Mouse (Mus musculus) C2C12 (cell line): ENCODE results near the gene Kif24. TPM values are rescaled to one million over a fixed set of nuclear protein-coding genes. Genes with fewer than 3 reads are reported as not detected.

ENCODE experiments used
- H3K27me3 ChIP-seq: one replicate; pipeline ENCODE4 v1.6.1; 2011; ENCODE audit not compliant: control insufficient read depth, insufficient read depth, insufficient read length
- H3K36me3 ChIP-seq: one replicate; pipeline ENCODE4 v1.6.1; 2011; ENCODE audit not compliant: control insufficient read depth, insufficient read depth
- H3K4me3 ChIP-seq: one replicate; pipeline ENCODE4 v1.5.1; 2011; ENCODE audit warnings: mild to moderate bottlenecking, control low read depth; ENCODE audit not compliant: poor library complexity, insufficient read depth, severe bottlenecking
- H3K79me2 ChIP-seq: one replicate; pipeline ENCODE4 v1.6.1; 2011; ENCODE audit not compliant: control insufficient read depth, insufficient read depth
- H3K79me3 ChIP-seq: one replicate; pipeline ENCODE4 v1.6.1; 2011; ENCODE audit warnings: low read depth, control low read depth
- H3ac ChIP-seq: one replicate; pipeline ENCODE3; 2011; ENCODE audit warnings: low read depth; ENCODE audit not compliant: control insufficient read depth, insufficient read length
- CEBPB ChIP-seq: IDR thresholded peaks from one replicate; pipeline ENCODE4 v1.6.1; 2011; ENCODE audit warnings: low read depth, mild to moderate bottlenecking, control low read depth, moderate library complexity
- CTCF ChIP-seq: IDR thresholded peaks from one replicate; pipeline ENCODE4 v1.5.1; 2011; ENCODE audit not compliant: control insufficient read depth, insufficient read depth, insufficient read length
- FOSL1 ChIP-seq: IDR thresholded peaks from one replicate; pipeline ENCODE4 v1.8.0; 2011; ENCODE audit warnings: mild to moderate bottlenecking, low read length; ENCODE audit not compliant: poor library complexity, insufficient read depth, severe bottlenecking
- MAX ChIP-seq: IDR thresholded peaks from one replicate; pipeline ENCODE4 v1.6.1; 2011; ENCODE audit warnings: mild to moderate bottlenecking, control low read depth
- MYOD1 ChIP-seq: IDR thresholded peaks from one replicate; pipeline ENCODE4 v1.6.1; 2011; ENCODE audit warnings: low read depth; ENCODE audit not compliant: control insufficient read depth, insufficient read length
- MYOG ChIP-seq: IDR thresholded peaks from one replicate; pipeline ENCODE4 v1.6.1; 2011; ENCODE audit not compliant: control insufficient read depth, insufficient read length; ENCODE audit errors: extremely low read depth
- USF1 ChIP-seq: IDR thresholded peaks from one replicate; pipeline ENCODE4 v1.6.1; 2011; ENCODE audit warnings: low read depth, mild to moderate bottlenecking, control low read depth, moderate library complexity
- polyA plus RNA-seq: library from polyadenylated mRNA; unstranded; fragments of >200 nt; fragmentation: generic; extraction: Trizol; gene quantifications from one replicate; pipeline ENCODE4 v1.2.1, GENCODE M21; 2012; ENCODE audit warnings: missing spikeins

The Kif24 gene
- polyA plus RNA-seq, 1 experiment: 3.0 TPM

GRCm38 (mm10) chr4:41500787-41501186 is 36.1 kb upstream of the Kif24 start:
- Histone ChIP-seq H3K27me3 (no peaks in the 10 kb centered on the region), H3K36me3 (no peaks in the 10 kb centered on the region), H3ac (no peak overlapping the region), H3K79me3 (no peaks in the 10 kb centered on the region), H3K4me3 (no peak overlapping the region), H3K79me2 (no peaks in the 10 kb centered on the region)
- TF ChIP-seq USF1: no peak
- TF ChIP-seq MYOD1: no peak
- TF ChIP-seq FOSL1: no peak
- TF ChIP-seq CEBPB: no peak

DNA sequence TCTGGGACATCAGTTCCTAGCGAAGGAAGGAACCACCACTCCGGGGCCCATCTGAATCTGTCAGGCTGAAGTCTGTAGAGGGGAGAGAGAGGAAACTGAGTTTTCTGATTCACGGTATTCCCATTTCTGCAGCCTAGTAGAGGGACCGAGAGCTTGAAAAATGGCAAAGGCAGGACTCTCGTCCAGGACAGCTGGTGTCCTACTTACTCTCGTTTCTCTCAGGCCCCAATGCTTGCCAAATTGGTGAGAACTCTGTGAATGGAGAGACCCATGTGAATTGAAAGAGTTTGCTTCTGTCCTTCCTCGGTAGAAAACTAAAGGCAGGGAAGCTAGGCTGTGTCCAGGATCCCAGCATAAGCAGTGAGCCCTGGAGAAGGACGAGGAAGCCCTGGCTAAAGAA is 34.9 kb upstream of the Kif24 start:
- no peak overlapping the region for H3K4me3 ChIP-seq
- H3ac ChIP-seq: no peak overlapping the region
- no peaks in the 10 kb centered on the region for H3K36me3 ChIP-seq
- no peaks in the 10 kb centered on the region for H3K27me3 ChIP-seq
- H3K79me3 ChIP-seq: no peaks in the 10 kb centered on the region
- TF ChIP-seq MYOD1 (no peak), CEBPB (no peak), USF1 (no peak), FOSL1 (no peak), MAX (no peak), CTCF (no peak), MYOG (no peak)
- H3K79me2 ChIP-seq: no peaks in the 10 kb centered on the region

DNA sequence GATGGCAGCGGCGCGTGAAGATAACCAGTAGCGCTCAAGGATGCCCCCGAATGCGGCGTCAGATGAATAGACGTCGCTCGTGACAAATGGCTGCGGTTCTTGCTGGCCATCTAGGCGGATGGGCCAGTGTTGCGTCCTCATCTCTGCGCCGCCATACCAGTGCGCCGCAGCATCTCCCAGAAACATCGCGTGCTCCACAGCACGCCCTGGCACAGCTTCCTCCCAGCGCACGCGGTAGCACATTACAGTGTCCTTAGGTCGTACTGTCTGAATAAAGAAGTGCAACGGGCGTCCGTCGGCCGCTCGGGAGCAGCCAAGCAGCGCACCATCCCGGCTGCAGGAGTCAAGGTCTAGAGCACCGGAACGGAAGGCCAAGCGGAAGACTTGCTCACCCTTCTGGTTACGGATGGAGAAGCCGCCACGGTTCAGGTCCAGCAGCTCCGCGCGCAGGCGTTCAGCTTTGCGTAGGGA is 34.3 kb upstream of the Kif24 start:
- H3K4me3 ChIP-seq: no peak overlapping the region

GRCm38 (mm10) chr4:41497995-41498845 is 33.5 kb upstream of the Kif24 start:
- Histone ChIP-seq H3K79me2 (no peaks in the 10 kb centered on the region), H3K79me3 (no peaks in the 10 kb centered on the region), H3K27me3 (no peaks in the 10 kb centered on the region), H3K36me3 (no peaks in the 10 kb centered on the region), H3ac (no peak overlapping the region), H3K4me3 (no peak overlapping the region)
- TF ChIP-seq MYOD1 (no peak), MYOG (no peak), FOSL1 (no peak), USF1 (no peak), CTCF (no peak), MAX (no peak), CEBPB (no peak)

More for the DNA sequence above, 34.3 kb upstream of the Kif24 start:
- no peaks in the 10 kb centered on the region for H3K36me3 ChIP-seq
- no peaks in the 10 kb centered on the region for H3K27me3 ChIP-seq
- no peak overlapping the region for H3ac ChIP-seq
- TF ChIP-seq MYOD1 (no peak), FOSL1 (no peak), USF1 (no peak), CEBPB (no peak), CTCF (no peak), MAX (no peak), MYOG (no peak)
- H3K79me2 ChIP-seq: no peaks in the 10 kb centered on the region
- H3K79me3 ChIP-seq: no peaks in the 10 kb centered on the region

DNA sequence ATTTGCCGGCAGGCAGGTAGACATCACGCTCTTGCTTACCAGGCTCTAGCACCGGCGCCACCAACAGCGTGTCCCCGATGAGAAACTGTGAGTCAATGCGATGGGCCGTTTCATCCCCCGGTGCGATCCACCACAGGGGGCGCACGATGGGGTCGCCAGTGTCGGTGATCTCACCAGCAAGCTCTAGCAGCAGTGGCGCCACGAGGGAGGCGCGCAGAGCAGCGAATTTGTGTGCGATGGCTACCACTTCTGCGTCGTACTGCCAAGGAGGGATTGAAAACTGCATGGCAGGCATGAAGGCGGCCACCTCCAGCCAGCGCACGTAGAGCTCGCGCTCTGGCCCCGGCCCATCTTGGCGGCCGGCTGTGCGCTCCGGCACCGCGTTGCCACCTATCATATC is 32.9 kb upstream of the Kif24 start:
- no peaks in the 10 kb centered on the region for H3K79me2 ChIP-seq
- H3K36me3 ChIP-seq: no peaks in the 10 kb centered on the region
- no peaks in the 10 kb centered on the region for H3K79me3 ChIP-seq
- no peaks in the 10 kb centered on the region for H3K27me3 ChIP-seq
- no peak for TF ChIP-seq FOSL1
- H3ac ChIP-seq: no peak overlapping the region
- H3K4me3 ChIP-seq: no peak overlapping the region

GRCm38 (mm10) chr4:41497046-41497445 is 32.4 kb upstream of the Kif24 start:
- Histone ChIP-seq H3ac (no peak overlapping the region), H3K36me3 (no peaks in the 10 kb centered on the region), H3K79me2 (no peaks in the 10 kb centered on the region), H3K79me3 (no peaks in the 10 kb centered on the region), H3K4me3 (no peak overlapping the region), H3K27me3 (no peaks in the 10 kb centered on the region)
- TF ChIP-seq MYOG: no peak
- no peak for TF ChIP-seq FOSL1
